Mouse (Mus musculus) WW6 (cell line): Measurements from ENCODE around the gene Stx18.

Experiments used
- DNase-seq: peaks from one replicate; pipeline ENCODE4 v3.0.0-alpha.2; 2013; ENCODE audit warnings: low read depth, low spot score

The Stx18 gene

GRCm38 (mm10) chr5:38078575-38078974 lies 40.0 kb downstream of the Stx18 start:
- DNase-seq: no peak

GRCm38 (mm10) chr5:38080472-38080871 lies 41.9 kb downstream of the Stx18 start:
- no peak for DNase-seq

GRCm38 (mm10) chr5:38082589-38082988 lies 44.0 kb downstream of the Stx18 start:
- no peak for DNase-seq

DNA sequence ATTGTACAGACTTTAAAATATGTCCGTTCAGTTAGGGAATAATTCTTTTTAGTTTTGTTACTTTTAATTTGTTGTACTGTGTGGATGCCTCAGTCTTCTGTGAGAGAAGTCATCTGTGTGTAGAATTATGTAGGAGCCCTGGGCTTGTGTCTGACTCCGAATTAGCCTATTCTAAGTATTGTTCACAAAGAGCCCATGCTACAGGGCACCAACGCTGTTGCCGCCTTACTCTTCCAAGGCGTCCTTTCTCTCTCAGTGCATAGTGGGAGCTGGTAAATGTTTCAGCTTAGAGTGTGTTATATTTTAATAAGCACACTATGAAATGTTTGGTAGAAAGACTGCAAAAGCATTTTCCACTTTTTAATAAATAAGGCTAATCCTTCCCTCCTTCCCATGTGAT lies 44.8 kb downstream of the Stx18 start:
- DNase-seq: no peak

GRCm38 (mm10) chr5:38084616-38085015 lies 46.1 kb downstream of the Stx18 start:
- DNase-seq: no peak

DNA sequence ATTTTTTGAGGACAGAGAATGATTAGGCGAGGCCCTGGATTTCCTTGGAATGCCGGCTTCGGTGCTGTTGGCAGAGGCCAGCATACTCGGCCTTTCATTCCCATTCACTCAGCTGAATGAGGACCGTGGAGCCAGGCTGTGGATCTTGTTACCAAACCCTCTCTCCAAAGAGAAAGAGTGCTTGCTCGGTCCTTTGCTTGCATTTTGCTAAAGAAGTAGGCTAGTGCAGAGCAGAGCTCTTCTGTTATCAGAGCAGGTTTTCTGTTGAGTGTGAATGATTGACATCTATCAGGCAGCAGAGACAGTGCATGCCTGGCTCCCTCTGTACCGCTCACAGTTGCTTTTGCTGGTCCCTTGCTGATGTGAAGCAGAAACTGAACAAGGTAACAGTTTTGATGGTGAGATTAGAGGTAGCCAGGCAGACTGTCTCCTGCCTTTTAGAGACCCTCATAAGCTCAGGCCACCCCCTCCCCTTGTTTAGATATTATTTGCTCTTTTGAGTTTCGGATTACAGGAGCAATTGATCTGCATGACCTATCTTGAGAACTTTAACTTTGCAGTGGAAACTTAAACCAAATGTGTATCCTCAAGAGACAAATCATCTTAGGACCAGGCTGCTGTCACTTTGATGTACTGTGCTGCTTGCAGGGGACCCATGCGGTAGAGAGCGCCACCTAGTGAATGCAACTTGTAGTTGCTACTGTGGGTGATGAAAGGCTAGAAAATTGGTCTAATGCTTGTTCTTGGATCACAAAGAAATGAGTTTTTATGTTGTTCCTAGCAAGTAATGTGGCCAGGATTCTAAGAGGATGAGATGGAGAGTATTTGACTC lies 47.2 kb downstream of the Stx18 start:
- DNase-seq: peak; percentile 28

GRCm38 (mm10) chr5:38090111-38090510 lies 51.6 kb downstream of the Stx18 start:
- no peak for DNase-seq

DNA sequence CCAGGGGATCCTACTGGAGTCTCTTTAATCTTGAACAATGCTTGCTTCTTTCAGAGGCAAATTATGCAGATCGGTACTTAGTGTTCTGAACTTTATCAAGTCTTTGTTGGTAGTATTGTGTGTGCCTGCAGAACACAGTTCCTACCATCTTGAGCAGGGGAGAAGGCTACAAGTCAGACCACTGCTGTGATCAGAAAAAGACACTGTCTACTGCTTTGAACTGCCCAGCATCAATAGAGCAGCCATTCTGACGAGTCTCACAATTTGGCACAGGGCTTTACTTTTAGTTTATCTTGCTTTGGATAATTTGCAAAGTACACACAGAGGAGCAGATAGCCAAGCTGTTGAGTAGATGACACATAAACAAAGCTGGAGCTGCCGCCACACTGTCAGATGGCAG lies 52.0 kb downstream of the Stx18 start:
- DNase-seq: no peak

DNA sequence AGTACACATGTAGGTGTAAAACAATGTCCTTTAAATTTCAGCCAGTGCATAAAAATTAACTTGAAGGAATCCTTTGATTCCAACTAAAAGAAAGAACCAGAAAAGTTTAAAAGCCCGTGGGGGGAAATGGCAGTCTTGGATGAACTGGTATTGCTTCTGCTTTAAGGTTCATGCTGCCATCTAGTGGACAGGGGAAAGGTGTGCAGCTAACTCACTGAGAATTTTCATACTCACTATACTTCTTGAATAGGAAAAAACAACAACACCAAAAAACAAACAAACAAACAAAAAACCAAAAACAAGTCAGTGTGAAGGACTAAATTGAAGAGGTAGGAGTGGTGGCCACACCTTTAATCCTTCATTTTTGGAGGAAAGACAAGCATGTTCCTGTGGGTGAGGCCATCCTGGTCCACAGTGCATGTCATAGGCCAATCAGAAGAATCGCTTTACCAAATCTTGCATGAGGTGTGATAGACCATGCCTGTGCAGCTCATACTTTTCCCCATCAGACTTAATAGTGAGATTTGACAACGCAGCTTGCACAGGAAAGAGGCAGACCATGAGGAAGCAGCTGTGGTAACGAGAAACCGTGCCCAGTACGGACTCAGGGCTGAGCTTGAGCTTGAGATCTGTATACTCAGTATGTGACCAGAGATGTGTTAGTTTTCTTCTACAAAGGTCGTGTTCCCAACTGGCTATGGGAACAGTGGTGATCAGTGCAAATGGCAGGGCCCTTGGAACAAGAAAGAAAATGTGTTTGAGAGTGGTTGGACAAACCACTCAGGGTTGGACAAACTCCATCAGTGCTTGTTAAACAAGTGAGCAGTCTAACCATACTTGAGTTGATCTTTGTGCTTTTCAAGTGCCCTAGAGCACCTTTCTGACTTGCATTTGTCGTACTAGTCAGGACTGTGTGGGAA lies 52.8 kb downstream of the Stx18 start:
- no peak for DNase-seq

GRCm38 (mm10) chr5:38091966-38092304 lies 53.4 kb downstream of the Stx18 start:
- no peak for DNase-seq

DNA sequence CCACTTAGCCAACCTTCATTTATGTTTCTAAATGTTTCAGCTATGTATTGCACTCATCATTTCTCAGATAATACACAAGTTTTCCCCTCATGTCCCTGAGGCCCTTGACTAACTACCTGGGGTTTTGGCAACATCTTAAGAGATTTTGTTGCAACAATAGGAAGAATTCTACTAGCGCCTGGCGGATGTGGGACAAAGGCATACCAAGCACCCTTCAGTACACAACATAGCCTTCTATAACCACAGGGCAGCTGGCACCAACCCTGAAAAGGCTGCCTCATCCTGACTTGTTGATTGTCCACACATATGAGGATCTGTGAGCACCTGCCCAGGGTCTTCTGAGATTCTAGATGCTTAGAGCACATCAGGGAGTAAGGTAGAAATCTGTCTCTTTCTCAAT lies 55.8 kb downstream of the Stx18 start:
- DNase-seq: no peak

DNA sequence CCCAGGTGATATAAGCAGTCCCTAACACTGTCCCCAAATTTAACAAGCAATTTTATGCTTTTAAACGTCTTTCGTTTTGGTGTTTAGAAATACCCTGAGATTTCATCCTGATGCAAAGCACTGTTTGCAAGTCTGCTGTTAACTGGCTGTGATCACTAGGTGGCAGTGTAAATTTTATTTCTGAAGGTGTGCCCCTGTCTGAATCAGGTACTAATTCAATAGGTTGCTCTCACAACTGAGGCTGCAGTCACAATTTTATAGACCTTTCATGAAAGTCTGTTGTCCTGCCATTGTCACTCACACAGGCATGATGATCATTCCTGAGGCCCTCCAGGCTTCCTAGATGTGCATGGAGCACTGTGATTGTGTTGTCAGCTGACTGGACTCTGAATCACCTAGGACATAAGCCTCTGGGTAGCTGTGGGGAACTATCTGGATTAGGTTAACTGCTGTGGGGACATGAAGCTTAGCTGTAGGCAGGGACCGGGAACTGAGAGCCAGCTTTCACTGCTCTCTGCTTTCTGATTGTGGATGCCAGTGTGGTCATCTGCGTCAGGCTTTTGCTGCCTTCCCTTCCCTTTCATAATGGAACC lies 59.1 kb downstream of the Stx18 start:
- no peak for DNase-seq

- no peak for DNase-seq
Observed at GRCm38 (mm10) chr5:38099139-38099676, 60.7 kb downstream of the Stx18 start.

- no peak for DNase-seq
Observed at GRCm38 (mm10) chr5:38102945-38103344, 64.4 kb downstream of the Stx18 start.

DNA sequence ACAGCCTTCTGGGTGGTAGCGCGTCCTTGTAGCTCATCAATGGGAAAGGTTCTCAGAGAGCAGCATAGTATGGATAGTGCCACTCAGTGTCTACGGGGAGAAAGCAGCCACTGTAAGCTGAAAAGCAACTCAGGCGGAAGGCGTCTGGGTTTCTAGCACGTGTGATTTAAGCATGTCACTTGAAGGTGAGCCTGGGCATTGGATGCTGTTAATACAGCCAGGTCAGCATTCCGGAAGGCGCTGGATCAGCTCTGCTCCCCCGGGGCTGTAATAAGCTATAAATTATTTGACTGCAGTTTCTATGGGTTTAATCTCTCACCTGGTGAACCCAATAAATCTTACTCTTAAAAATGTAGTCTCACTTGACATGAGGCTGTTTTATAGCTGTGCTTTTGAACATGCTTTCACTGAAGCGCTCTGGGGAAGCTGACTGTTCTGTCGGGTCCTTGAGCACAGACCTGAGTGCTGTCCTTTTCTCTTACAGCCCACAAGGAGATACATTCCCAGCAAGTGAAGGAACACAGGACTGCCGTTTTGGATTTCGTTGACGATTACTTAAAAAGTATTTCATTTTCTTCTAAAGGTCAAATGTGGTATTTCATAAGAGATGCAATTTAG lies 67.6 kb downstream of the Stx18 start:
- DNase-seq: no peak

DNA sequence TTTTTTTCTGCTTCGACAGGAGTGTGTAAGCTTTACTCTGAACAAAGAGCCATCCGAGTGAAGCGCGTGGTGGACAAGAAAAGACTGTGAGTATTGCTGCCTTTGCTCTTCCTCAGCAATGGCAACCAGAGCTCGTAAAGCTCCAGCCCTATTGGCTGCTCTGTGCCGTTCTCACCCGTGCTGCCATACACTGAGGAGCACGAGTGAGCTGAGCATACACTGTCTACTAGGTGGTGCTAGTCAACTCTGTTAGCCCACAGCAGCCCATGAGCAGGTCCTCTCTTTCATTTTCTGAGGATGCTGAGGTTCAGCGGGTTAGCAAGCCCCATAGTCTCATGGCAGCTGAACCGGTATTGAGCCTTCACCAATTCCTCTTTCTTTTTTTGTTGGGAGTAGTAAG lies 68.3 kb downstream of the Stx18 start:
- no peak for DNase-seq

DNA sequence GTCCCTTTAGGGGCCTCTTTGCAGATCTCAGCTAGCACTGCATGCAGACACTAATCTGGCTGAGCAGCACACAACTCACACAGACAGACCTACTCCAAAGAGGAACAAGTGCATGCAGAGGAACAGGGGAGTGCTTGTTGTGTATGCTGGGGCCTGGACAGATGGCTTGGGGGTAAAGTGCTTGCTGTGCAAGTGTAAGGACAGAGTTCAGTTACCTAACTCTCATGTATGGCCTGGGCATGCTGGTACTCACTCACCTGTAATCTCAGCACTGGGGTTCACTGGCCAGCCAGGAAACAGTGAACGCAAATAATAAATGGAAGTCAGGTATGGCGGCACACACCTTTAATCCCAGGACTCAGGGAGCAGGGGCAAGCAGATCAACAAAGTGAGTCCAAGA lies 76.0 kb downstream of the Stx18 start:
- no peak for DNase-seq

- DNase-seq: no peak
Observed at GRCm38 (mm10) chr5:38117056-38117455, 78.5 kb downstream of the Stx18 start.

- DNase-seq: no peak
Observed at GRCm38 (mm10) chr5:38119268-38119667, 80.7 kb downstream of the Stx18 start.

- DNase-seq: no peak
Observed at GRCm38 (mm10) chr5:38121699-38122098, 83.2 kb downstream of the Stx18 start.

- DNase-seq: no peak
Observed at GRCm38 (mm10) chr5:38126519-38127306, 88.2 kb downstream of the Stx18 start.
